Mouse (Mus musculus) liver, adult 2 months (tissue): ENCODE measurements around the gene Klf7. TPM values are rescaled to one million over a fixed set of nuclear protein-coding genes. Genes with fewer than 3 reads are reported as not detected.
A peak's percentile ranks its signal among the peaks of the same experiment; 100 is the strongest.

ENCODE experiments used
- DNase-seq: peaks from one replicate; pipeline ENCODE4 v3.0.0-alpha.2; 2011; ENCODE audit warnings: low read depth, low spot score; ENCODE audit errors: extremely low read depth
- H3K27ac ChIP-seq: fragments of 200-500 bp; replicated peaks from 2 replicates; pipeline ENCODE4 v1.5.1; 2012; ENCODE audit warnings: low read depth, mild to moderate bottlenecking, control low read depth, inconsistent platforms, low read length; ENCODE audit not compliant: insufficient read depth
- H3K27me3 ChIP-seq: fragments of 200-500 bp; 2 replicates; pipeline ENCODE4 v1.6.1; 2012; ENCODE audit warnings: mild to moderate bottlenecking, moderate library complexity, low read length, inconsistent platforms; ENCODE audit not compliant: control insufficient read depth, insufficient read depth
- H3K36me3 ChIP-seq: fragments of 200-500 bp; 2 replicates; pipeline ENCODE4 v1.6.1; 2012; ENCODE audit warnings: low read length, inconsistent platforms; ENCODE audit not compliant: control insufficient read depth, insufficient read depth
- H3K4me1 ChIP-seq: fragments of 200-500 bp; 2 replicates; pipeline ENCODE4 v1.6.1; 2011; ENCODE audit warnings: low read length; ENCODE audit not compliant: control insufficient read depth, insufficient read depth
- H3K4me3 ChIP-seq: fragments of 200-500 bp; 2 replicates; pipeline ENCODE4 v1.5.1; 2011; ENCODE audit warnings: low read depth, mild to moderate bottlenecking, control low read depth, low read length, moderate library complexity; ENCODE audit not compliant: insufficient read depth
- H3K79me2 ChIP-seq: fragments of 200-500 bp; 2 replicates; pipeline ENCODE4 v1.6.1; 2012; ENCODE audit warnings: inconsistent platforms, mild to moderate bottlenecking, low read length, moderate library complexity; ENCODE audit not compliant: control insufficient read depth, insufficient read depth
- H3K9ac ChIP-seq: fragments of 200-500 bp; 2 replicates; pipeline ENCODE4 v1.6.1; 2012; ENCODE audit warnings: low read depth, mild to moderate bottlenecking, control low read depth, inconsistent platforms, low read length
- CTCF ChIP-seq: fragments of 200-500 bp; IDR thresholded peaks from 2 replicates; pipeline ENCODE4 v1.5.1; 2011; ENCODE audit warnings: low read depth, low read length, control low read depth
- POLR2A ChIP-seq: fragments of 200-500 bp; IDR thresholded peaks from 2 replicates; pipeline ENCODE4 v1.6.1; 2011; ENCODE audit warnings: low read length, control low read depth; ENCODE audit not compliant: insufficient read depth; ENCODE audit errors: extremely low read depth
- WGBS: fragments of 180-500 bp; shearing (Covaris S2); methylation state at CpG from one replicate; pipeline ENCODE4 v1.1.7; 2018; 5-methylcytosine and 5-hydroxymethylcytosine counted together
- polyA plus RNA-seq: library from polyadenylated mRNA; depleted of rRNA; stranded (reverse); fragments of >200 nt; gene quantifications from 2 replicates; pipeline ENCODE4 v1.2.3, GENCODE M21; 2012
- total RNA-seq: library from RNA; depleted of rRNA; stranded (reverse); fragments of >200 nt; gene quantifications from 2 replicates; pipeline ENCODE4 v1.2.3, GENCODE M21; 2014

Gene Klf7
- total and polyA plus RNA-seq, 2 experiments, result 2.2 to 4.0 TPM

DNA sequence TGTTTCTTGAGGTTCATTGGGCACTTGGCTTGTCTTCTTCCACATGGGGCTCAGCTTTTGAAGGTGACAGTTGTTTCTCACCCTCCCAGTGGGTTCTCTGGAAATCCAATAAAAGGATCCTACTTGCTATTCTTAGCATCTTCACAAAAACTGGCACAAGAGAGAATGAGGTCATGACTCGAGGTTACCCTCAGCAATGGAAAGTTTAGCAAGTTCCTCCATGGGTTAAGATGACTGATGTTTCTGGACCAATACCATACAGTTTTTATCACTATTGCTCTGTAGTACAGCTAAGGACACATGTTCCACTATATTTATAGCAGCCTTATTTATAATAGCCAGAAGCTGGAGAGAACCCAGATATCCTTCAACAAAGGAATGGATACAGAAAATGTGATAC is 12.4 kb upstream of the Klf7 start:
- no peaks in the 10 kb centered on the region for H3K27me3 ChIP-seq
- no peaks in the 10 kb centered on the region for H3K79me2 ChIP-seq
- DNase-seq, result no peak
- no peaks in the 10 kb centered on the region for H3K36me3 ChIP-seq
- no peak overlapping the region for H3K27ac ChIP-seq
- WGBS, result 74% methylated on average over 1 of the region's 1 CpGs
- no peak overlapping the region for H3K9ac ChIP-seq
- TF ChIP-seq CTCF (no peak), POLR2A (no peak)
- no peaks in the 10 kb centered on the region for H3K4me1 ChIP-seq
- no peak overlapping the region for H3K4me3 ChIP-seq

DNA sequence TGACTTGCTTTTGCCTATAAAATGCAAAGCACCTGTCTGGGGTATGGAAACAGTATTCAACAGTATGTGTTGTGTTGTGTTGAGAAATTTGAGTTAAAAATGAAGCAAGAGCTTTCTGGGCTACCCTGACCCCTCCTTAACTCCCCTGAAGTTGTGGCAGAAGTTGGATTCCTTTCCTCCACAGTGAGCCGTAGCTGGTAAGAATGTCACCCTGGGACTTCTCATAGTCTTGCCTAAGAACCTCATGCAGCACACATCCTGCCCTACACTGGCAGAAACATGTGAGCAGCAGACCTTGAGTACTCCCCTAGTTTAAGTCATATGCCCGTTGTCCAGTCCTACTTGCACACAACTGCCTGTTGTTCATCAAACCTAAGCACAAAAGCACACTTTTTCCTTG is 4.7 kb upstream of the Klf7 start:
- no peak overlapping the region for H3K9ac ChIP-seq

DNA sequence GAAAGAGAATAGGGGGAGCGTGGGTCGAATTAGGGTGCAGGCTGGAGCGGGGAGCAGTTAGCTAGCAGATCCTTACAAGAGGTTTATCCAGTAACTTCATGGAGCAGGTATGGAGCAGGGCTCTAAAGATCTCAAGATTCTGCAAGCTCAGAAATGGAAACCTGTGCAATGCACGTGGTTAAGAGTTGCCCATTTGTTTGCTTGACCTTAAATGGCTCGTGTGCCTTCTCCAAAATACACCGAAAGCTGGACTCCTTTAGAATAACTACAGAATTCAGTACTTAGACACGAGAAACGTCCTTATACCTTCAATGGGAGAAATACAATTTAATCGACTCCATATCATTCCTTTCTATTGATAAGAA is 366 bp upstream of the Klf7 start:
- peak overlapping the region; percentile 20; the same call in 1 of the 2 replicates for H3K9ac ChIP-seq
- no peaks in the 10 kb centered on the region for H3K27me3 ChIP-seq
- peak overlapping the region; percentile 56 for H3K27ac ChIP-seq
- H3K4me3 ChIP-seq, result peak overlapping the region; percentile 81
- H3K36me3 ChIP-seq, result no peaks in the 10 kb centered on the region
- peak; percentile 87 for DNase-seq
- peaks cover 2% of the 10 kb centered on the region; the same call in 1 of the 2 replicates for H3K4me1 ChIP-seq
- WGBS, result 10% methylated on average over 9 of the region's 9 CpGs
- no peak for TF ChIP-seq POLR2A
- no peak for TF ChIP-seq CTCF
- no peaks in the 10 kb centered on the region for H3K79me2 ChIP-seq

More for the DNA sequence above, 4.7 kb upstream of the Klf7 start:
- no peaks in the 10 kb centered on the region for H3K27me3 ChIP-seq
- H3K79me2 ChIP-seq, result no peaks in the 10 kb centered on the region
- no peaks in the 10 kb centered on the region; the same call in 1 of the 2 replicates for H3K4me1 ChIP-seq
- no peak overlapping the region for H3K4me3 ChIP-seq
- WGBS, result 93% methylated on average over 2 of the region's 2 CpGs
- H3K36me3 ChIP-seq, result no peaks in the 10 kb centered on the region
- no peak overlapping the region for H3K27ac ChIP-seq
- DNase-seq, result no peak
- TF ChIP-seq CTCF (no peak), POLR2A (no peak)

GRCm38 (mm10) chr1:64120811-64121515 is 1.1 kb downstream of the Klf7 start:
- H3K27me3 ChIP-seq, result no peaks in the 10 kb centered on the region
- H3K9ac ChIP-seq, result peak overlapping the region; percentile 70
- H3K4me3 ChIP-seq, result peak overlapping the region; percentile 52
- peaks cover 2% of the 10 kb centered on the region; the same call in 1 of the 2 replicates for H3K4me1 ChIP-seq
- TF ChIP-seq POLR2A (no peak), CTCF (no peak)
- no peaks in the 10 kb centered on the region; the same call in 1 of the 2 replicates for H3K79me2 ChIP-seq
- peak overlapping the region; percentile 78 for H3K27ac ChIP-seq
- no peak for DNase-seq
- under 1% methylated on average over 25 of the region's 25 CpGs for WGBS
- no peaks in the 10 kb centered on the region for H3K36me3 ChIP-seq

GRCm38 (mm10) chr1:64120421-64120810 is 1.7 kb downstream of the Klf7 start:
- peak overlapping the region; percentile 52 for H3K4me3 ChIP-seq
- peak overlapping the region; percentile 61 for H3K9ac ChIP-seq
- no peaks in the 10 kb centered on the region; the same call in 1 of the 2 replicates for H3K79me2 ChIP-seq
- H3K4me1 ChIP-seq, result peaks cover 2% of the 10 kb centered on the region; the same call in 1 of the 2 replicates
- no peaks in the 10 kb centered on the region for H3K27me3 ChIP-seq
- TF ChIP-seq POLR2A, result no peak
- TF ChIP-seq CTCF, result no peak
- peak overlapping the region; percentile 54 for H3K27ac ChIP-seq
- no peaks in the 10 kb centered on the region for H3K36me3 ChIP-seq
- no peak for DNase-seq
- 2% methylated on average over 13 of the region's 13 CpGs for WGBS

DNA sequence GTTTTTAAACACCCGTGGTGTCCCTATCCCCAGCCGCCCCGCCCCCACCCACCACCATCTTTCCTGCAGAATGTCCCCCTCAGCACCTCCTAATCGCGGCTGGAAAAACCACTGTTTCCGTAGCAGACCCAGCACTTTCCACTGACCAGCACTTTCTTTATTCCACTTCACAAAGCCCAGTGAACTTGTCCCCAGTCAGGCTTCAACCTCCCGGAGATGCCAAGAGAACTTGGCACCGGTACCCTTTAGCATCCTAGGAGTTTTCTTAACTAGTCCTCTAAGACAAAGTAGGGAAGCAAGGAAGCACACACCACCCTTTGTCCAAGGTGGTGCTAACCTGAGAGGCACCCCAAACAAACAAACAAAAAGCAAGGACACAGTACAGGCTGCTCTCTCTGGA is 2.2 kb downstream of the Klf7 start:
- TF ChIP-seq POLR2A (no peak), CTCF (no peak)
- Histone ChIP-seq H3K4me3 (peak overlapping the region; percentile 52), H3K4me1 (peaks cover 4% of the 10 kb centered on the region; the same call in 1 of the 2 replicates), H3K79me2 (no peaks in the 10 kb centered on the region; the same call in 1 of the 2 replicates), H3K27me3 (no peaks in the 10 kb centered on the region), H3K27ac (peak overlapping the region; percentile 54), H3K9ac (peak overlapping the region; percentile 76), H3K36me3 (no peaks in the 10 kb centered on the region)
- 4% methylated on average over 8 of the region's 8 CpGs for WGBS
- DNase-seq, result peak; percentile 18
